ENCODE assay signal across 23 mouse cellular contexts in genomic region chr7:49686992-49687391, GRCm38 (mm10). TPM values are rescaled to one million over a fixed set of nuclear protein-coding genes. Genes with fewer than 3 reads are reported as not detected.
DNase-seq lines count a peak whose midpoint lies in the region; ATAC-seq lines count a peak whose summit lies in the region.
"Had no signal": no experiment of that assay in that cellular context is flagged by ENCODE, and none has a peak within 500 bp of the region (broad histone marks: within the 10 kb centered on the region; RNA-seq: fewer than 3 reads in every experiment).

No protein-coding gene starts in this region.

- H3K9ac ChIP-seq in forebrain, embryonic 12.5 days, result no peak overlapping the region
- no peak overlapping the region for H3K9ac ChIP-seq in lung, embryonic 16.5 days (ENCODE audit: low read length)
- H3K9ac ChIP-seq in neural tube, embryonic 11.5 days (ENCODE audit: low read length), result no peak overlapping the region
- H3K9ac ChIP-seq: embryonic facial prominence, embryonic 13.5 days; neural tube, embryonic 13.5 days had no signal

- 7% methylated on average over 11 of the region's 11 CpGs for WGBS in forebrain, embryonic 12.5 days
- 19% methylated on average over 11 of the region's 11 CpGs for WGBS in forebrain, embryonic 10.5 days
- WGBS in lung, embryonic 16.5 days, result 18% methylated on average over 11 of the region's 11 CpGs
- 16% methylated on average over 11 of the region's 11 CpGs for WGBS in neural tube, embryonic 11.5 days

- H3K4me3 ChIP-seq in forebrain, embryonic 12.5 days (replicated peaks), result no peak overlapping the region
- no peak overlapping the region for H3K4me3 ChIP-seq in forebrain, embryonic 10.5 days
- no peak overlapping the region for H3K4me3 ChIP-seq in lung, embryonic 16.5 days (ENCODE audit: low read length)
- H3K4me3 ChIP-seq in neural tube, embryonic 11.5 days (ENCODE audit: low read depth, low read length), result no peak overlapping the region
- H3K4me3 ChIP-seq: embryonic facial prominence, embryonic 13.5 days; neural tube, embryonic 13.5 days had no signal

- H3K9me3 ChIP-seq in forebrain, embryonic 12.5 days, result no peaks in the 10 kb centered on the region
- H3K9me3 ChIP-seq in forebrain, embryonic 10.5 days, result no peaks in the 10 kb centered on the region
- H3K9me3 ChIP-seq in lung, embryonic 16.5 days (ENCODE audit: control insufficient read depth, low read length), result no peaks in the 10 kb centered on the region
- no peaks in the 10 kb centered on the region for H3K9me3 ChIP-seq in neural tube, embryonic 11.5 days (ENCODE audit: control insufficient read depth, low read length)
- H3K9me3 ChIP-seq: embryonic facial prominence, embryonic 13.5 days; neural tube, embryonic 13.5 days had no signal

- ATAC-seq in forebrain, embryonic 12.5 days (ENCODE audit: low FRiP score), result peak; percentile 51
- no peak for ATAC-seq in lung, embryonic 16.5 days (ENCODE audit: low read depth)
- peak; percentile 35; the same call in 1 of the 2 replicates for ATAC-seq in neural tube, embryonic 11.5 days (ENCODE audit: insufficient read depth, low FRiP score, low TSS enrichment)
- ATAC-seq: activated CD4-positive, CD25-positive, alpha-beta regulatory T cell, adult 4 months had no signal

- intact Hi-C loops in gastrocnemius, postnatal 14 days (cut with DNase I; ENCODE audit: low total_unique reads), result no loop called here

- DNase-seq in forebrain, embryonic 10.5 days (ENCODE audit: extremely low spot score, low spot score), result no peak
- DNase-seq in lung, adult 18-20 months, result no peak
- DNase-seq in embryo, embryonic 9.5 days (ENCODE audit: extremely low spot score), result peak; percentile 37
- peak; percentile 44 for DNase-seq in neural tube, embryonic 11.5 days (ENCODE audit: low spot score)
- no peak for DNase-seq in right cerebral cortex, adult 2 months (ENCODE audit: low spot score in 2 of 2)
- no peak for DNase-seq in gastrocnemius, postnatal 14 days
- DNase-seq: adrenal gland, postnatal 36 days; cerebellum, postnatal 10 days; gastrocnemius, postnatal 25 days; heart, postnatal 10 days; kidney, postnatal 25 days; lung, postnatal 10 days; thymus, postnatal 25 days had no signal

- H3K4me1 ChIP-seq in forebrain, embryonic 12.5 days, result peaks cover 22% of the 10 kb centered on the region
- H3K4me1 ChIP-seq in forebrain, embryonic 10.5 days, result peaks cover 27% of the 10 kb centered on the region
- H3K4me1 ChIP-seq in lung, embryonic 16.5 days (replicated peaks; ENCODE audit: control insufficient read depth, insufficient read depth, low read length), result peaks cover 21% of the 10 kb centered on the region
- no peaks in the 10 kb centered on the region for H3K4me1 ChIP-seq in neural tube, embryonic 11.5 days (ENCODE audit: control insufficient read depth, insufficient read depth, low read length)

- H3K27ac ChIP-seq in forebrain, embryonic 12.5 days, result no peak overlapping the region
- H3K27ac ChIP-seq in forebrain, embryonic 10.5 days, result no peak overlapping the region
- H3K27ac ChIP-seq in lung, embryonic 16.5 days (ENCODE audit: low read length), result no peak overlapping the region
- H3K27ac ChIP-seq in neural tube, embryonic 11.5 days (ENCODE audit: low read depth, low read length), result no peak overlapping the region
- H3K27ac ChIP-seq: embryonic facial prominence, embryonic 13.5 days; neural tube, embryonic 13.5 days had no signal

- peaks cover 89% of the 10 kb centered on the region for H3K27me3 ChIP-seq in forebrain, embryonic 12.5 days
- H3K27me3 ChIP-seq in forebrain, embryonic 10.5 days (ENCODE audit: poor library complexity, severe bottlenecking), result peaks cover 98% of the 10 kb centered on the region
- H3K27me3 ChIP-seq in lung, embryonic 16.5 days (ENCODE audit: control insufficient read depth, insufficient read depth, low read depth, low read length), result peaks cover 16% of the 10 kb centered on the region
- peaks cover 92% of the 10 kb centered on the region for H3K27me3 ChIP-seq in neural tube, embryonic 11.5 days (ENCODE audit: control insufficient read depth, insufficient read depth, low read length)

- no peak overlapping the region for H3K4me2 ChIP-seq in forebrain, embryonic 12.5 days
- peak overlapping the region; percentile 27; the same call in 1 of the 2 replicates for H3K4me2 ChIP-seq in lung, embryonic 16.5 days (ENCODE audit: low read depth, low read length)
- H3K4me2 ChIP-seq in neural tube, embryonic 11.5 days (ENCODE audit: low read depth), result no peak overlapping the region
- H3K4me2 ChIP-seq: embryonic facial prominence, embryonic 13.5 days; liver, embryonic 11.5 days; neural tube, embryonic 13.5 days had no signal

- no peaks in the 10 kb centered on the region for H3K36me3 ChIP-seq in forebrain, embryonic 12.5 days (replicated peaks)
- H3K36me3 ChIP-seq in forebrain, embryonic 10.5 days (replicated peaks), result no peaks in the 10 kb centered on the region
- no peaks in the 10 kb centered on the region for H3K36me3 ChIP-seq in lung, embryonic 16.5 days (ENCODE audit: control insufficient read depth, insufficient read depth, low read length)
- H3K36me3 ChIP-seq in neural tube, embryonic 11.5 days (ENCODE audit: control insufficient read depth, insufficient read depth, low read length), result no peaks in the 10 kb centered on the region
- H3K36me3 ChIP-seq: embryonic facial prominence, embryonic 13.5 days; neural tube, embryonic 13.5 days had no signal

RNA-seq across cellular contexts. Expression of gene Dbx1, which starts 50.3 kb away (rescaled TPM):
- polyA plus RNA-seq in forebrain, embryonic 12.5 days (2016; fragmentation: Nextera tagmentation; extraction: Ambion mirVana), result 28.6 and 35.3 TPM in 2 replicates
- 14.1 and 15.2 TPM in 2 replicates for polyA plus RNA-seq in forebrain, embryonic 10.5 days (2016; fragmentation: Nextera tagmentation; extraction: Ambion mirVana)
- not detected in 2 replicates for polyA plus RNA-seq in lung, embryonic 16.5 days (2015; fragmentation: Nextera tagmentation; extraction: Ambion mirVana)
- 17.2 and 18.6 TPM in 2 replicates for polyA plus RNA-seq in neural tube, embryonic 11.5 days (2014; fragmentation: Nextera tagmentation; extraction: Ambion mirVana)
- total RNA-seq in gastrocnemius, postnatal 14 days (2021), result not detected
- total RNA-seq: adrenal gland, postnatal 36 days; gastrocnemius, postnatal 25 days; heart, postnatal 10 days; layer of hippocampus, postnatal 14 days; left cerebral cortex, postnatal 25 days; megakaryocyte-erythroid progenitor cell, adult 5-6 weeks had no signal
- polyA plus RNA-seq: activated CD4-positive, CD25-positive, alpha-beta regulatory T cell, adult 4 months; intestine, embryonic 14.5 days; liver, embryonic 11.5 days had no signal

Comparison
In these comparisons a context has a peak if more than half of its experiments do, and no peak if none do; other contexts are left out.
1. DNase-seq: peak in embryo, embryonic 9.5 days (single experiment) and neural tube, embryonic 11.5 days (single experiment); none in forebrain, embryonic 10.5 days (single experiment), lung, adult 18-20 months (0 of 2), right cerebral cortex, adult 2 months (0 of 2) and gastrocnemius, postnatal 14 days (single experiment).
2. RNA of gene Dbx1, which starts 50.3 kb away (polyA plus RNA-seq): 28.6 to 35.3 TPM in forebrain, embryonic 12.5 days, 17.2 to 18.6 TPM in neural tube, embryonic 11.5 days and 14.1 to 15.2 TPM in forebrain, embryonic 10.5 days; not detected in lung, embryonic 16.5 days; every median in the first group is over 10 times any median in the second.